Mouse (Mus musculus): ENCODE measurements around the gene Rpl3. TPM values are rescaled to one million over a fixed set of nuclear protein-coding genes. Genes with fewer than 3 reads are reported as not detected.
A peak's percentile ranks its signal among the peaks of the same experiment; 100 is the strongest.

Rpl3 gene
- polyA plus RNA-seq, 1 experiment from 2014 or later: 670 TPM

GRCm38 (mm10) chr15:80107575-80107974 lies 15.9 kb upstream of the Rpl3 start:
- Histone ChIP-seq H3K4me2 (replicated peaks) (no peak overlapping the region), H3K4me3 (no peak overlapping the region), H3K9me3 (replicated peaks) (no peaks in the 10 kb centered on the region), H3K27ac (no peak overlapping the region), H3K4me1 (no peaks in the 10 kb centered on the region), H3K27me3 (no peaks in the 10 kb centered on the region), H3K36me3 (no peaks in the 10 kb centered on the region), H3K9ac (no peak overlapping the region)
- no peak for ATAC-seq (ENCODE audit: low FRiP score)
- 88% methylated on average over 3 of the region's 3 CpGs for WGBS

- ATAC-seq (ENCODE audit: low FRiP score): no peak
- Histone ChIP-seq H3K9ac (no peak overlapping the region), H3K4me2 (replicated peaks) (no peak overlapping the region), H3K27me3 (no peaks in the 10 kb centered on the region), H3K27ac (no peak overlapping the region), H3K36me3 (no peaks in the 10 kb centered on the region), H3K4me3 (no peak overlapping the region), H3K4me1 (no peaks in the 10 kb centered on the region), H3K9me3 (replicated peaks) (no peaks in the 10 kb centered on the region)
- WGBS: 93% methylated on average over 8 of the region's 8 CpGs
Observed at GRCm38 (mm10) chr15:80107143-80107542, 15.5 kb upstream of the Rpl3 start.

- Histone ChIP-seq H3K27me3 (no peaks in the 10 kb centered on the region), H3K36me3 (no peaks in the 10 kb centered on the region), H3K9me3 (replicated peaks) (no peaks in the 10 kb centered on the region), H3K4me3 (no peak overlapping the region), H3K9ac (no peak overlapping the region), H3K27ac (no peak overlapping the region), H3K4me1 (0 out of 2 replicates have a peak, but pooled peaks cover 2% of the 10 kb centered on the region), H3K4me2 (replicated peaks) (no peak overlapping the region)
- no peak for ATAC-seq (ENCODE audit: low FRiP score)
- 72% methylated on average over 12 of the region's 12 CpGs for WGBS
Observed at GRCm38 (mm10) chr15:80105490-80106410, 14.1 kb upstream of the Rpl3 start.

GRCm38 (mm10) chr15:80102495-80102894 lies 10.8 kb upstream of the Rpl3 start:
- H3K4me3 ChIP-seq: no peak overlapping the region
- no peak for ATAC-seq (ENCODE audit: low FRiP score)
- H3K4me1 ChIP-seq: peaks cover 8% of the 10 kb centered on the region
- H3K27me3 ChIP-seq: 0 out of 2 replicates have a peak, but pooled peaks cover 8% of the 10 kb centered on the region
- 82% methylated on average over 6 of the region's 6 CpGs for WGBS
- H3K9ac ChIP-seq: no peak overlapping the region
- no peaks in the 10 kb centered on the region for H3K9me3 ChIP-seq (replicated peaks)
- no peaks in the 10 kb centered on the region for H3K36me3 ChIP-seq
- H3K4me2 ChIP-seq (replicated peaks): no peak overlapping the region
- H3K27ac ChIP-seq: no peak overlapping the region

GRCm38 (mm10) chr15:80101503-80101902 lies 9.8 kb upstream of the Rpl3 start:
- Histone ChIP-seq H3K4me3 (no peak overlapping the region), H3K4me1 (peaks cover 14% of the 10 kb centered on the region), H3K9ac (no peak overlapping the region), H3K27ac (no peak overlapping the region), H3K4me2 (replicated peaks) (no peak overlapping the region), H3K36me3 (no peaks in the 10 kb centered on the region), H3K9me3 (replicated peaks) (no peaks in the 10 kb centered on the region), H3K27me3 (peaks cover 15% of the 10 kb centered on the region; the same call in 1 of the 2 replicates)
- 84% methylated on average over 6 of the region's 6 CpGs for WGBS
- ATAC-seq (ENCODE audit: low FRiP score): no peak

GRCm38 (mm10) chr15:80100871-80101270 lies 9.2 kb upstream of the Rpl3 start:
- Histone ChIP-seq H3K9me3 (replicated peaks) (no peaks in the 10 kb centered on the region), H3K9ac (no peak overlapping the region), H3K4me3 (no peak overlapping the region), H3K27ac (no peak overlapping the region), H3K4me1 (peaks cover 14% of the 10 kb centered on the region), H3K4me2 (replicated peaks) (no peak overlapping the region), H3K27me3 (peaks cover 20% of the 10 kb centered on the region; the same call in 1 of the 2 replicates), H3K36me3 (no peaks in the 10 kb centered on the region)
- WGBS: 89% methylated on average over 10 of the region's 10 CpGs
- ATAC-seq (ENCODE audit: low FRiP score): no peak

GRCm38 (mm10) chr15:80100196-80100595 lies 8.5 kb upstream of the Rpl3 start:
- H3K4me2 ChIP-seq (replicated peaks): no peak overlapping the region
- no peak overlapping the region for H3K4me3 ChIP-seq
- no peak overlapping the region for H3K27ac ChIP-seq
- peaks cover 14% of the 10 kb centered on the region for H3K4me1 ChIP-seq
- WGBS: 80% methylated on average over 3 of the region's 3 CpGs
- no peaks in the 10 kb centered on the region for H3K9me3 ChIP-seq (replicated peaks)
- no peak for ATAC-seq (ENCODE audit: low FRiP score)
- no peaks in the 10 kb centered on the region for H3K36me3 ChIP-seq
- no peak overlapping the region for H3K9ac ChIP-seq
- peaks cover 20% of the 10 kb centered on the region; the same call in 1 of the 2 replicates for H3K27me3 ChIP-seq

GRCm38 (mm10) chr15:80099477-80099876 lies 7.8 kb upstream of the Rpl3 start:
- no peak overlapping the region for H3K4me2 ChIP-seq (replicated peaks)
- H3K36me3 ChIP-seq: no peaks in the 10 kb centered on the region
- no peak overlapping the region for H3K27ac ChIP-seq
- H3K27me3 ChIP-seq: peaks cover 20% of the 10 kb centered on the region; the same call in 1 of the 2 replicates
- peaks cover 14% of the 10 kb centered on the region for H3K4me1 ChIP-seq
- H3K4me3 ChIP-seq: no peak overlapping the region
- WGBS: 81% methylated on average over 3 of the region's 3 CpGs
- no peak for ATAC-seq (ENCODE audit: low FRiP score)
- no peak overlapping the region for H3K9ac ChIP-seq
- H3K9me3 ChIP-seq (replicated peaks): no peaks in the 10 kb centered on the region

- ATAC-seq (ENCODE audit: low FRiP score): no peak
- H3K9me3 ChIP-seq (replicated peaks): no peaks in the 10 kb centered on the region
- no peaks in the 10 kb centered on the region for H3K36me3 ChIP-seq
- 55% methylated on average over 9 of the region's 9 CpGs for WGBS
- H3K27me3 ChIP-seq: peaks cover 26% of the 10 kb centered on the region
- H3K4me2 ChIP-seq (replicated peaks): no peak overlapping the region
- H3K4me3 ChIP-seq: no peak overlapping the region
- no peak overlapping the region for H3K9ac ChIP-seq
- H3K4me1 ChIP-seq: peaks cover 14% of the 10 kb centered on the region
- no peak overlapping the region for H3K27ac ChIP-seq
Observed at GRCm38 (mm10) chr15:80098809-80099208, 7.1 kb upstream of the Rpl3 start.

GRCm38 (mm10) chr15:80097999-80098461 lies 6.4 kb upstream of the Rpl3 start:
- Histone ChIP-seq H3K4me2 (replicated peaks) (peak overlapping the region; percentile 31; the same call in 1 of the 2 replicates), H3K4me3 (no peak overlapping the region), H3K36me3 (no peaks in the 10 kb centered on the region), H3K9me3 (replicated peaks) (no peaks in the 10 kb centered on the region), H3K4me1 (peaks cover 14% of the 10 kb centered on the region), H3K27me3 (peaks cover 32% of the 10 kb centered on the region), H3K27ac (no peak overlapping the region), H3K9ac (0 out of 2 replicates have a peak overlapping the region, but pooled peaks have one; percentile 41)
- WGBS: 38% methylated on average over 8 of the region's 8 CpGs
- 0 out of 2 replicates have a peak, but pooled peaks have one; percentile 33 for ATAC-seq (ENCODE audit: low FRiP score)

GRCm38 (mm10) chr15:80096946-80097881 lies 5.5 kb upstream of the Rpl3 start:
- ATAC-seq (ENCODE audit: low FRiP score): peak; percentile 71
- WGBS: 26% methylated on average over 19 of the region's 20 CpGs
- peaks cover 20% of the 10 kb centered on the region for H3K4me1 ChIP-seq
- no peaks in the 10 kb centered on the region for H3K9me3 ChIP-seq (replicated peaks)
- H3K36me3 ChIP-seq: no peaks in the 10 kb centered on the region
- peak overlapping the region; percentile 31 for H3K4me2 ChIP-seq (replicated peaks)
- peak overlapping the region; percentile 41; the same call in 1 of the 2 replicates for H3K9ac ChIP-seq
- peaks cover 41% of the 10 kb centered on the region for H3K27me3 ChIP-seq
- no peak overlapping the region for H3K4me3 ChIP-seq
- 0 out of 2 replicates have a peak overlapping the region, but pooled peaks have one; percentile 8 for H3K27ac ChIP-seq

GRCm38 (mm10) chr15:80096406-80096805 lies 4.7 kb upstream of the Rpl3 start:
- 63% methylated on average over 10 of the region's 10 CpGs for WGBS
- no peak for ATAC-seq (ENCODE audit: low FRiP score)
- Histone ChIP-seq H3K4me1 (peaks cover 26% of the 10 kb centered on the region), H3K9ac (no peak overlapping the region), H3K27ac (no peak overlapping the region), H3K4me2 (replicated peaks) (no peak overlapping the region), H3K4me3 (no peak overlapping the region), H3K27me3 (peaks cover 49% of the 10 kb centered on the region), H3K36me3 (no peaks in the 10 kb centered on the region), H3K9me3 (replicated peaks) (no peaks in the 10 kb centered on the region)
